Mouse (Mus musculus) lung, embryonic 16.5 days (tissue): ENCODE results near the gene Nol11. TPM values are rescaled to one million over a fixed set of nuclear protein-coding genes. Genes with fewer than 3 reads are reported as not detected.
A peak's percentile ranks its signal among the peaks of the same experiment; 100 is the strongest.

Source experiments
- ATAC-seq: fragments of 200-750 bp; cut with Nextera tagmentation; 2 replicates; pipeline ENCODE4 v1.8.0; 2017; ENCODE audit warnings: low read depth, mild to moderate bottlenecking, moderate library complexity
- H3K27ac ChIP-seq: fragments of 300-500 bp; sonication (generic); 2 replicates; pipeline ENCODE4 v1.5.1; 2014; ENCODE audit warnings: mild to moderate bottlenecking, control low read depth, low read length
- H3K27me3 ChIP-seq: fragments of 300-500 bp; sonication (generic); 2 replicates; pipeline ENCODE4 v1.6.1; 2014; ENCODE audit warnings: low read depth, low read length, mixed read lengths; ENCODE audit not compliant: control insufficient read depth, insufficient read depth
- H3K36me3 ChIP-seq: fragments of 300-500 bp; sonication (generic); 2 replicates; pipeline ENCODE4 v1.6.1; 2014; ENCODE audit warnings: low read length; ENCODE audit not compliant: control insufficient read depth, insufficient read depth
- H3K4me1 ChIP-seq: fragments of 300-500 bp; sonication (generic); replicated peaks from 2 replicates; pipeline ENCODE4 v1.6.1; 2014; ENCODE audit warnings: low read length, mixed read lengths; ENCODE audit not compliant: control insufficient read depth, insufficient read depth
- H3K4me2 ChIP-seq: fragments of 300-500 bp; sonication (generic); 2 replicates; pipeline ENCODE4 v1.6.1; 2014; ENCODE audit warnings: low read depth, low read length, control low read depth
- H3K4me3 ChIP-seq: fragments of 300-500 bp; sonication (generic); 2 replicates; pipeline ENCODE4 v1.5.1; 2014; ENCODE audit warnings: mild to moderate bottlenecking, low read length, control low read depth
- H3K9ac ChIP-seq: fragments of 300-500 bp; sonication (generic); 2 replicates; pipeline ENCODE4 v1.6.1; 2014; ENCODE audit warnings: low read length, control low read depth
- H3K9me3 ChIP-seq: fragments of 300-500 bp; sonication (generic); 2 replicates; pipeline ENCODE4 v1.6.1; 2016; ENCODE audit warnings: low read length; ENCODE audit not compliant: control insufficient read depth
- WGBS: fragments of 180-500 bp; shearing (Covaris S2); extraction: QIAGEN DNeasy Blood & Tissue Kit; methylation state at CpG from one replicate; pipeline ENCODE4 v1.1.7; 2014; 5-methylcytosine and 5-hydroxymethylcytosine counted together
- polyA plus RNA-seq: library from polyadenylated mRNA; unstranded; fragments of >200 nt; fragmentation: Nextera tagmentation; extraction: Ambion mirVana; gene quantifications from 2 replicates; pipeline ENCODE4 v1.2.1, GENCODE M21; 2015

The Nol11 gene
- polyA plus RNA-seq, 1 experiment from 2014 or later: 49.4 TPM

DNA sequence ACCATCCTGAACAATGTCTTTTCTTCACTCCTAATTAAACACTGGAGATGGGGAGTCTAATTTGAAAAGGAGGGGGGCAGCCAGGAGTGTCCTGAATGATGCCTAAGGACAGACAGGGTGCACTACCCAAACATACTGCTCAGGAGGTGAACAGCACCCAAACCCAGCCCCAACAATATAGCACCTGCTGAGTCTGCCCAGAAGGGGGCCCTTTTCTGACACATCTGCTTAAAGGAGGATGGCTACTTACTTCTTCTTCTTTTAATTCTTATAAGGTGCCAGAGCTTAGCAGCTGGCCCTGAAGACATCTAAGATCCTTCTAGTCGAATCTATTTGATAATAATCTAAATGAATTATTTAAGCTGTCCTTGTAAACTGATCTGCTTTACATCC is 34.0 kb upstream of the Nol11 start:
- ATAC-seq: no peak
- H3K4me1 ChIP-seq: no peaks in the 10 kb centered on the region; the same call in 1 of the 2 replicates
- H3K9me3 ChIP-seq: no peaks in the 10 kb centered on the region
- peak overlapping the region; percentile 34; the same call in 1 of the 2 replicates for H3K27ac ChIP-seq
- H3K4me2 ChIP-seq: no peak overlapping the region
- H3K4me3 ChIP-seq: no peak overlapping the region
- H3K36me3 ChIP-seq: no peaks in the 10 kb centered on the region
- 55% methylated on average over 1 of the region's 1 CpGs for WGBS
- no peak overlapping the region for H3K9ac ChIP-seq
- no peaks in the 10 kb centered on the region for H3K27me3 ChIP-seq

- Histone ChIP-seq H3K4me2 (no peak overlapping the region), H3K36me3 (no peaks in the 10 kb centered on the region), H3K4me3 (no peak overlapping the region), H3K27ac (no peak overlapping the region), H3K9me3 (no peaks in the 10 kb centered on the region), H3K9ac (no peak overlapping the region), H3K27me3 (no peaks in the 10 kb centered on the region), H3K4me1 (no peaks in the 10 kb centered on the region; the same call in 1 of the 2 replicates)
- WGBS: 62% methylated on average over 12 of the region's 12 CpGs
- no peak for ATAC-seq
Observed at GRCm38 (mm10) chr11:107222531-107223168, 33.5 kb upstream of the Nol11 start.

DNA sequence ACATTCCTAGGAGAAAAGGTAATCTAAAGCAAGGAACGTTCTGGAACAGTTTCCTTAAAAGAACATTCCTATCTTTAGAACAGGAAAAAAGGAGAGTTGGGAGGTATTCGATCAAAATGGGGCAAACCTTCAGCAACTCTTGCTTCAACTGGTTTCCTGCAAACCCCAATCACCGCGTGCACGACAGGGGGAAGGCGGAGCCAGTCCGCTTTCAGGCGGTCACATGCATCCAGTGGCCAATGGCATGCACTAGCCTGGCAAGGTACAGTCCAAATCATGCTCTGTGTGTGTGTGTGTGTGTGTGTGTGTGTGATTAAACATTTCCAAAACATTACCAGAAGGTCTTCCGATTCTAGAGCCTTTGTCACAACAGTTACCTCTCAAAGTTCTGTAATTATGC is 25.9 kb upstream of the Nol11 start:
- 83% methylated on average over 9 of the region's 9 CpGs for WGBS
- no peak for ATAC-seq

GRCm38 (mm10) chr11:107213745-107214144 is 24.6 kb upstream of the Nol11 start:
- H3K27ac ChIP-seq: no peak overlapping the region
- no peaks in the 10 kb centered on the region for H3K4me1 ChIP-seq
- no peak for ATAC-seq
- H3K9me3 ChIP-seq: no peaks in the 10 kb centered on the region
- WGBS: 65% methylated on average over 5 of the region's 5 CpGs
- no peak overlapping the region for H3K4me3 ChIP-seq
- H3K36me3 ChIP-seq: no peaks in the 10 kb centered on the region; the same call in none of the 2 replicates
- no peaks in the 10 kb centered on the region for H3K27me3 ChIP-seq
- no peak overlapping the region for H3K4me2 ChIP-seq
- no peak overlapping the region for H3K9ac ChIP-seq

More for the DNA sequence above, 25.9 kb upstream of the Nol11 start:
- Histone ChIP-seq H3K36me3 (no peaks in the 10 kb centered on the region; the same call in 1 of the 2 replicates), H3K27ac (no peak overlapping the region), H3K4me2 (no peak overlapping the region), H3K9me3 (no peaks in the 10 kb centered on the region), H3K4me1 (no peaks in the 10 kb centered on the region), H3K9ac (no peak overlapping the region), H3K4me3 (no peak overlapping the region), H3K27me3 (no peaks in the 10 kb centered on the region)

- no peak overlapping the region for H3K9ac ChIP-seq
- H3K4me1 ChIP-seq: no peaks in the 10 kb centered on the region
- H3K9me3 ChIP-seq: no peaks in the 10 kb centered on the region
- no peaks in the 10 kb centered on the region for H3K27me3 ChIP-seq
- H3K27ac ChIP-seq: no peak overlapping the region
- ATAC-seq: no peak
- no peaks in the 10 kb centered on the region; the same call in 1 of the 2 replicates for H3K36me3 ChIP-seq
- H3K4me2 ChIP-seq: no peak overlapping the region
- no peak overlapping the region for H3K4me3 ChIP-seq
- 79% methylated on average over 13 of the region's 13 CpGs for WGBS
Observed at GRCm38 (mm10) chr11:107209818-107210217, 20.6 kb upstream of the Nol11 start.

DNA sequence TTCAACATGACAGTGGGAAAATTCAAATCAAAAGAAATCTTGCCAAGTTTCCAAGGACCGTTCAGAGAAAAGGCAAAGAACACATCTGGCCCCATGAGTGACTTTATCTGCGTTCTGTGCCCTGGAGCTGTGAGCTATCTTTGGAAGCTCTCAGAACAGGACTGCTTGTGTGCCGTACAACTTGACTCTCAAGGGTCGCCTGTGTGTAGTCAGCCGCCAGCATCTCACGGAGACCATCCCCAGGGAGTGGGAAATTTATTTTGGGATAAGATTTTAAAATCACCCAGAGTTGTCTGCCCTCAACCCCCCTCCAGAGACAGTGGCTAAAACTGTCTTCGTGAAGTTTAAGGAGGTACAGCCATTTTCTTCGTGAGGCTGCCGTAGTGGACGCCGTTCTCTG is 12.6 kb upstream of the Nol11 start:
- H3K27ac ChIP-seq: no peak overlapping the region
- H3K4me3 ChIP-seq: no peak overlapping the region

GRCm38 (mm10) chr11:107199281-107199680 is 10.1 kb upstream of the Nol11 start:
- Histone ChIP-seq H3K4me3 (no peak overlapping the region), H3K4me2 (no peak overlapping the region), H3K9me3 (no peaks in the 10 kb centered on the region), H3K27ac (no peak overlapping the region), H3K27me3 (no peaks in the 10 kb centered on the region), H3K9ac (no peak overlapping the region), H3K4me1 (no peaks in the 10 kb centered on the region), H3K36me3 (no peaks in the 10 kb centered on the region)
- no peak for ATAC-seq
- 85% methylated on average over 5 of the region's 5 CpGs for WGBS

More for the DNA sequence above, 12.6 kb upstream of the Nol11 start:
- H3K9me3 ChIP-seq: no peaks in the 10 kb centered on the region
- no peak overlapping the region for H3K4me2 ChIP-seq
- no peaks in the 10 kb centered on the region for H3K27me3 ChIP-seq
- no peaks in the 10 kb centered on the region for H3K36me3 ChIP-seq
- no peak overlapping the region for H3K9ac ChIP-seq
- 61% methylated on average over 11 of the region's 11 CpGs for WGBS
- no peaks in the 10 kb centered on the region for H3K4me1 ChIP-seq
- no peak for ATAC-seq

- no peak for ATAC-seq
- Histone ChIP-seq H3K4me3 (no peak overlapping the region), H3K9me3 (no peaks in the 10 kb centered on the region), H3K4me2 (no peak overlapping the region), H3K27me3 (no peaks in the 10 kb centered on the region), H3K4me1 (no peaks in the 10 kb centered on the region), H3K27ac (no peak overlapping the region), H3K9ac (no peak overlapping the region), H3K36me3 (no peaks in the 10 kb centered on the region)
- WGBS: 62% methylated on average over 2 of the region's 2 CpGs
Observed at GRCm38 (mm10) chr11:107195334-107195733, 6.2 kb upstream of the Nol11 start.

DNA sequence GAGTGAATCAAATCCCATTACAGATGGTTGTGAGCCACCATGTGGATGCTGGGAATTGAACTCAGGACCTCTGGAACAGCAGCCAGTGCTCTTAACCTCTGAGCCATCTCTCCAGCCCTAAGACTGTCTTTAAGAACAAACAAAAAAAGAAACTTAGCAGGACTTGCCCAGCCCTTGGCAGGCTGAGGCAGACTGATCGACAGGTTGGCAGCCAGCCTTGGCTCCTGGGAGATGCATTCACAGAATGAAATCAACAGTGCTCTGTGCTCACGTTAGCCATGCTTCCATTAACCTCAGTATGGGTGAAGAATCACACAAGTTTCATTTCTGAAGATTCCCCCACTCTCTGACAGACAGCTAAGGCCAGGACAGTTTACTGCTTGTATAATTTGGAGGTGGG is 1.2 kb upstream of the Nol11 start:
- H3K4me2 ChIP-seq: no peak overlapping the region

More for the DNA sequence above, 1.2 kb upstream of the Nol11 start:
- ATAC-seq: no peak
- Histone ChIP-seq H3K27me3 (no peaks in the 10 kb centered on the region), H3K4me3 (no peak overlapping the region), H3K4me1 (peaks cover 4% of the 10 kb centered on the region; the same call in 1 of the 2 replicates), H3K27ac (no peak overlapping the region), H3K9me3 (no peaks in the 10 kb centered on the region), H3K9ac (no peak overlapping the region), H3K36me3 (peaks cover 6% of the 10 kb centered on the region; the same call in 1 of the 2 replicates)
- WGBS: 70% methylated on average over 2 of the region's 2 CpGs
